Mouse (Mus musculus): Measurements from ENCODE around the gene Chka.

- TF ChIP-seq RCOR1 (conservative IDR thresholded peaks at IDR 0.05; ENCODE audit: low read depth, low read length) (no peak), SMC3 (IDR thresholded peaks at IDR 0.05; ENCODE audit: low read depth, low read length) (no peak), POLR2A (IDR thresholded peaks at IDR 0.05; ENCODE audit: low read depth, low read length) (no peak)
These were observed 42.1 kb downstream of the Chka start for GRCm38 (mm10) chr19:3893545-3894116.
